Mouse (Mus musculus) forebrain, embryonic 12.5 days (tissue): ENCODE measurements around the gene Amt. TPM values are rescaled to one million over a fixed set of nuclear protein-coding genes. Genes with fewer than 3 reads are reported as not detected.
"Not testable (repeated sequence)": the region's sequence is repeated elsewhere in the genome, so short reads cannot be mapped to it uniquely, and the experiment has no call there.

ENCODE experiments used
- ATAC-seq: fragments of 200-750 bp; cut with Nextera tagmentation; 2 replicates; pipeline ENCODE4 v1.8.0; 2017; ENCODE audit warnings: moderate TSS enrichment; ENCODE audit not compliant: low FRiP score
- H3K27ac ChIP-seq: fragments of 300-500 bp; sonication (generic); 2 replicates; pipeline ENCODE4 v1.5.1; 2016; ENCODE audit warnings: mild to moderate bottlenecking
- H3K27me3 ChIP-seq: fragments of 300-500 bp; sonication (generic); 2 replicates; pipeline ENCODE4 v1.6.1; 2016; ENCODE audit warnings: mild to moderate bottlenecking
- H3K36me3 ChIP-seq: fragments of 300-500 bp; sonication (generic); replicated peaks from 2 replicates; pipeline ENCODE4 v1.6.1; 2016; ENCODE audit warnings: mild to moderate bottlenecking
- H3K4me1 ChIP-seq: fragments of 300-500 bp; sonication (generic); 2 replicates; pipeline ENCODE4 v1.6.1; 2016
- H3K4me2 ChIP-seq: fragments of 300-500 bp; sonication (generic); 2 replicates; pipeline ENCODE4 v1.6.1; 2016; ENCODE audit warnings: mild to moderate bottlenecking, moderate library complexity
- H3K4me3 ChIP-seq: fragments of 300-500 bp; sonication (generic); replicated peaks from 2 replicates; pipeline ENCODE4 v1.5.1; 2016; ENCODE audit warnings: mild to moderate bottlenecking
- H3K9ac ChIP-seq: fragments of 300-500 bp; sonication (generic); 2 replicates; pipeline ENCODE4 v1.6.1; 2016; ENCODE audit warnings: mild to moderate bottlenecking
- H3K9me3 ChIP-seq: fragments of 300-500 bp; sonication (generic); 2 replicates; pipeline ENCODE4 v1.6.1; 2016
- WGBS: fragments of 180-500 bp; shearing (Covaris S2); methylation state at CpG from one replicate; pipeline ENCODE4 v1.1.7; 2016; 5-methylcytosine and 5-hydroxymethylcytosine counted together
- polyA plus RNA-seq: library from polyadenylated mRNA; unstranded; fragments of >200 nt; fragmentation: Nextera tagmentation; extraction: Ambion mirVana; gene quantifications from 2 replicates; pipeline ENCODE4 v1.2.1, GENCODE M21; 2016

Gene Amt
- polyA plus RNA-seq, 1 experiment from 2014 or later = 17.7 TPM

- no peak overlapping the region for H3K4me2 ChIP-seq
- no peaks in the 10 kb centered on the region for H3K36me3 ChIP-seq
- no peak for ATAC-seq
- WGBS = 87% methylated on average over 7 of the region's 7 CpGs
- H3K9ac ChIP-seq = no peak overlapping the region
- no peak overlapping the region for H3K27ac ChIP-seq
- H3K4me3 ChIP-seq = no peak overlapping the region
- 0 out of 2 replicates have a peak, but pooled peaks cover 2% of the 10 kb centered on the region for H3K27me3 ChIP-seq
- H3K9me3 ChIP-seq = no peaks in the 10 kb centered on the region
- H3K4me1 ChIP-seq = peaks cover 11% of the 10 kb centered on the region
These were observed 29.0 kb upstream of the Amt start for GRCm38 (mm10) chr9:108267691-108268090.

- H3K9ac ChIP-seq, H3K4me3 ChIP-seq, H3K4me2 ChIP-seq, H3K4me1 ChIP-seq, H3K27me3 ChIP-seq, ATAC-seq, H3K36me3 ChIP-seq, H3K9me3 ChIP-seq, H3K27ac ChIP-seq: not testable (repeated sequence)
- 75% methylated on average over 7 of the region's 7 CpGs for WGBS
These were observed 28.0 kb upstream of the Amt start for GRCm38 (mm10) chr9:108268701-108269100.

GRCm38 (mm10) chr9:108271941-108272340 lies 24.7 kb upstream of the Amt start:
- Histone ChIP-seq H3K9ac (no peak overlapping the region), H3K4me1 (no peaks in the 10 kb centered on the region), H3K4me2 (no peak overlapping the region), H3K9me3 (no peaks in the 10 kb centered on the region), H3K36me3 (no peaks in the 10 kb centered on the region), H3K27ac (no peak overlapping the region), H3K27me3 (0 out of 2 replicates have a peak, but pooled peaks cover 5% of the 10 kb centered on the region), H3K4me3 (no peak overlapping the region)
- ATAC-seq = no peak
- WGBS = 52% methylated on average over 2 of the region's 2 CpGs

- ATAC-seq = no peak
- no peaks in the 10 kb centered on the region for H3K4me1 ChIP-seq
- no peak overlapping the region for H3K4me3 ChIP-seq
- no peaks in the 10 kb centered on the region for H3K36me3 ChIP-seq
- H3K9me3 ChIP-seq = no peaks in the 10 kb centered on the region
- H3K9ac ChIP-seq = no peak overlapping the region
- H3K4me2 ChIP-seq = no peak overlapping the region
- H3K27me3 ChIP-seq = 0 out of 2 replicates have a peak, but pooled peaks cover 5% of the 10 kb centered on the region
- no peak overlapping the region for H3K27ac ChIP-seq
- 76% methylated on average over 5 of the region's 5 CpGs for WGBS
These were observed 24.0 kb upstream of the Amt start for GRCm38 (mm10) chr9:108272691-108273090.

GRCm38 (mm10) chr9:108273485-108273884 lies 23.2 kb upstream of the Amt start:
- WGBS = 73% methylated on average over 4 of the region's 4 CpGs
- no peak for ATAC-seq
- H3K9ac ChIP-seq = no peak overlapping the region

GRCm38 (mm10) chr9:108274476-108275330 lies 21.9 kb upstream of the Amt start:
- no peak overlapping the region for H3K27ac ChIP-seq
- no peaks in the 10 kb centered on the region for H3K36me3 ChIP-seq
- no peaks in the 10 kb centered on the region for H3K4me1 ChIP-seq
- no peak overlapping the region for H3K4me2 ChIP-seq
- no peak overlapping the region for H3K9ac ChIP-seq
- no peak overlapping the region for H3K4me3 ChIP-seq
- no peak for ATAC-seq
- H3K9me3 ChIP-seq = no peaks in the 10 kb centered on the region
- H3K27me3 ChIP-seq = 0 out of 2 replicates have a peak, but pooled peaks cover 5% of the 10 kb centered on the region
- 71% methylated on average over 5 of the region's 5 CpGs for WGBS

More at GRCm38 (mm10) chr9:108273485-108273884, 23.2 kb upstream of the Amt start:
- Histone ChIP-seq H3K36me3 (no peaks in the 10 kb centered on the region), H3K4me3 (no peak overlapping the region), H3K27me3 (0 out of 2 replicates have a peak, but pooled peaks cover 5% of the 10 kb centered on the region), H3K4me1 (no peaks in the 10 kb centered on the region), H3K9me3 (no peaks in the 10 kb centered on the region), H3K4me2 (no peak overlapping the region), H3K27ac (no peak overlapping the region)

GRCm38 (mm10) chr9:108275331-108275659 lies 21.4 kb upstream of the Amt start:
- no peak overlapping the region for H3K27ac ChIP-seq
- no peak overlapping the region for H3K4me2 ChIP-seq
- no peaks in the 10 kb centered on the region for H3K36me3 ChIP-seq
- 69% methylated on average over 6 of the region's 6 CpGs for WGBS
- no peaks in the 10 kb centered on the region for H3K4me1 ChIP-seq
- 0 out of 2 replicates have a peak, but pooled peaks cover 5% of the 10 kb centered on the region for H3K27me3 ChIP-seq
- H3K9me3 ChIP-seq = no peaks in the 10 kb centered on the region
- no peak overlapping the region for H3K9ac ChIP-seq
- no peak for ATAC-seq
- no peak overlapping the region for H3K4me3 ChIP-seq

GRCm38 (mm10) chr9:108278697-108279450 lies 17.8 kb upstream of the Amt start:
- no peaks in the 10 kb centered on the region for H3K4me1 ChIP-seq
- WGBS = 69% methylated on average over 10 of the region's 10 CpGs
- H3K9ac ChIP-seq = no peak overlapping the region
- H3K36me3 ChIP-seq = no peaks in the 10 kb centered on the region
- no peaks in the 10 kb centered on the region for H3K27me3 ChIP-seq
- H3K27ac ChIP-seq = no peak overlapping the region
- H3K9me3 ChIP-seq = no peaks in the 10 kb centered on the region
- no peak overlapping the region for H3K4me2 ChIP-seq
- no peak overlapping the region for H3K4me3 ChIP-seq
- ATAC-seq = no peak

GRCm38 (mm10) chr9:108280071-108280828 lies 16.4 kb upstream of the Amt start:
- H3K9ac ChIP-seq = no peak overlapping the region
- no peak overlapping the region for H3K27ac ChIP-seq
- no peak for ATAC-seq
- 59% methylated on average over 8 of the region's 8 CpGs for WGBS
- H3K36me3 ChIP-seq = no peaks in the 10 kb centered on the region
- H3K27me3 ChIP-seq = no peaks in the 10 kb centered on the region
- no peak overlapping the region for H3K4me3 ChIP-seq
- no peaks in the 10 kb centered on the region for H3K4me1 ChIP-seq
- no peak overlapping the region for H3K4me2 ChIP-seq
- H3K9me3 ChIP-seq = no peaks in the 10 kb centered on the region

- Histone ChIP-seq H3K27me3 (no peaks in the 10 kb centered on the region), H3K4me3 (no peak overlapping the region), H3K9ac (no peak overlapping the region), H3K36me3 (no peaks in the 10 kb centered on the region), H3K4me1 (no peaks in the 10 kb centered on the region), H3K4me2 (no peak overlapping the region), H3K9me3 (no peaks in the 10 kb centered on the region), H3K27ac (no peak overlapping the region)
- 16% methylated on average over 6 of the region's 6 CpGs for WGBS
- peak; percentile 58; the same call in 1 of the 2 replicates for ATAC-seq
These were observed 12.2 kb upstream of the Amt start for GRCm38 (mm10) chr9:108284410-108284809.

- not testable (repeated sequence) for ATAC-seq, H3K4me1 ChIP-seq, H3K36me3 ChIP-seq, H3K4me2 ChIP-seq, H3K9ac ChIP-seq, H3K9me3 ChIP-seq, H3K27ac ChIP-seq, H3K4me3 ChIP-seq, H3K27me3 ChIP-seq
- 82% methylated on average over 6 of the region's 6 CpGs for WGBS
These were observed 9.0 kb upstream of the Amt start for GRCm38 (mm10) chr9:108287526-108288238.
